Mouse (Mus musculus): ENCODE results near the gene 6030468B19Rik. TPM values are rescaled to one million over a fixed set of nuclear protein-coding genes. Genes with fewer than 3 reads are reported as not detected.
A peak's percentile ranks its signal among the peaks of the same experiment; 100 is the strongest.
"Not testable (repeated sequence)": the region's sequence is repeated elsewhere in the genome, so short reads cannot be mapped to it uniquely, and the experiment has no call there.

Gene 6030468B19Rik
- polyA plus RNA-seq, 1 experiment from 2014 or later = 0.24 TPM

DNA sequence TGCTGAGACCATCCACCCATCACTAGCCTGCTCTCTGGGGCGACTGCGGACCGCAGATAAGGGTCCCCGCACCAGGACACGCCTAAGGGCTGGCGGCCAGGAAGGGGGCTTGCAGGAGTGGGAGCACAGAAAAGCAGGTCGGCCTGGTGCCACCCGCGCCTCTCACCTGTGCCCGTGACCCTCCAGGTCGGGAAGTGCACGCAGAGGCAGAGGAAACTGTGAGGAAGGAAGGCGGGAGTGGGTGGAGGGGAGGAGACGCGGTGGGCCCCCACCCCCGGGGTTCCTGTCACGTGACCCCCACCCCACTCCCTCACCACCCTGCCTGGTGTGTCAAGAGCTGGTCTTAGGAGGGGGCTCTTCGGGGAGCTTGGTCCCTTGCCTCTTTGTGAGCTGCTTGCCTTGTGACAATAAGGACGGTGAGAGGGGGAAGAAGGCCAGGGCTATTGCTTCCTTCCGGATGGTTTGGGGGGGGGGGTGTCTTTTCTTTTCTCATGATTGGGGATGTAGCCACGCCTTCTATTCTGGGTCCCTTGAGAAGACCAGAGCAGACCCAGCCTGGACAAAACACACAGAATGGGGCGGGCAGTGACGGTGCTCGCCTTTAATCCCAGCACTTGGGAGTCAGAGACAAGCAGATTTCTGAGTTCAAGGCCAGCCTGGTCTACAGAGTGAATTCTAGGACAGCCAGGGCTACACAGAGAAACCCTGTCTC lies 15.3 kb upstream of the 6030468B19Rik start, which contains the start of the genes Tmc8 and Tmc6:
Gene Tmc8, plus strand, starts transcription at position 84 of the 712 bp plus-strand sequence.
Gene Tmc6, minus strand, starts transcription at position 206 of the 712 bp plus-strand sequence.
- H3K9me3 ChIP-seq (ENCODE audit: control insufficient read depth, low read length) = no peaks in the 10 kb centered on the region
- H3K4me2 ChIP-seq (replicated peaks) = peak within 1 kb of the TSS; percentile 54
- peaks cover 38% of the 10 kb centered on the region for H3K27me3 ChIP-seq (ENCODE audit: control insufficient read depth, insufficient read depth, low read length)
- no peaks in the 10 kb centered on the region for H3K36me3 ChIP-seq (replicated peaks; ENCODE audit: control insufficient read depth, insufficient read depth)
- WGBS = 42% methylated on average over 24 of the region's 24 CpGs
- H3K9ac ChIP-seq = peak within 1 kb of the TSS; percentile 24
- H3K4me3 ChIP-seq (replicated peaks; ENCODE audit: low read length) = peak within 1 kb of the TSS; percentile 24
- H3K4me1 ChIP-seq (replicated peaks; ENCODE audit: control insufficient read depth, insufficient read depth, low read length) = peaks cover 27% of the 10 kb centered on the region
- DNase-seq (ENCODE audit: low spot score) (no peak), ATAC-seq (ENCODE audit: low FRiP score) (no peak)
- H3K27ac ChIP-seq = peak within 1 kb of the TSS; percentile 12; the same call in 1 of the 2 replicates

GRCm38 (mm10) chr11:117782705-117783034 lies 14.8 kb upstream of the 6030468B19Rik start:
- Histone ChIP-seq H3K27ac (no peak overlapping the region), H3K4me1 (replicated peaks; ENCODE audit: control insufficient read depth, insufficient read depth, low read length) (peaks cover 27% of the 10 kb centered on the region), H3K4me3 (replicated peaks; ENCODE audit: low read length) (peak overlapping the region; percentile 19), H3K27me3 (ENCODE audit: control insufficient read depth, insufficient read depth, low read length) (peaks cover 38% of the 10 kb centered on the region), H3K4me2 (replicated peaks) (peak overlapping the region; percentile 51), H3K9me3 (ENCODE audit: control insufficient read depth, low read length) (no peaks in the 10 kb centered on the region), H3K36me3 (replicated peaks; ENCODE audit: control insufficient read depth, insufficient read depth) (no peaks in the 10 kb centered on the region), H3K9ac (peak overlapping the region; percentile 24)
- no peak for DNase-seq (ENCODE audit: low spot score)
- 59% methylated on average over 9 of the region's 9 CpGs for WGBS
- ATAC-seq (ENCODE audit: low FRiP score) = no peak

GRCm38 (mm10) chr11:117783089-117783488 lies 14.4 kb upstream of the 6030468B19Rik start:
- Histone ChIP-seq H3K4me2 (replicated peaks) (peak overlapping the region; percentile 51), H3K9me3 (ENCODE audit: control insufficient read depth, low read length) (no peaks in the 10 kb centered on the region), H3K4me1 (replicated peaks; ENCODE audit: control insufficient read depth, insufficient read depth, low read length) (peaks cover 27% of the 10 kb centered on the region), H3K27me3 (ENCODE audit: control insufficient read depth, insufficient read depth, low read length) (peaks cover 38% of the 10 kb centered on the region), H3K27ac (no peak overlapping the region), H3K36me3 (replicated peaks; ENCODE audit: control insufficient read depth, insufficient read depth) (no peaks in the 10 kb centered on the region), H3K4me3 (replicated peaks; ENCODE audit: low read length) (peak overlapping the region; percentile 19), H3K9ac (peak overlapping the region; percentile 24)
- DNase-seq (ENCODE audit: low spot score) (peak; percentile 64), ATAC-seq (ENCODE audit: low FRiP score) (no peak)
- 6% methylated on average over 28 of the region's 31 CpGs for WGBS

DNA sequence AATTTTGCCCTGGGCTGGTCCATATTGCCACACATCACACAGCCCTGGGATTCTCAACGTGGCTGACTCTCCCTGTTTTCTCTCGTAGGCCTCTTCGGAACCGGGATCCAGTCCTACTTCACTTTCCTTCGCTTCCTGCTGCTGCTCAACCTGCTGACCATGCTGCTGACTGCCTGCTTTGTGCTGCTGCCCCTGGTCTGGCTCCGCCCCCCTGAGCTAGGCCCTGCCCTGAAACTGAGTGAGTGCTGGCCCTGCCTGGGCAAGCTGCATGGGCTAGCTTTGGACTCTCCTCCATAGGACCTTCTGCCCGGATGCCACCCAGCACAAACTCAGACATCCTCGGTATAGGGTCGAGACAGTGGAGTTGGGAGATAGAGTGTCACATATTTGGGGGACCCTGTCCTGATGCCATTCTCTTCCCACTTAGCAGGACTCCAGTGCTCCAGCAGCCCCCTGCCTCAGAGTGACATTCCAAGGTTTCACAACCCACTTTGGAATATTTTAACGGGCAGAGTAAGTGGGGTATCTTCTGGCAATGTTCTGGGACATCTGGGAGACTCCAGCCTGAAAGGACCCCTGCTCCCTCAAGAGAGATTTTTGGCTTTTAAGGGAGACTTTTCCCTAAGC lies 13.7 kb upstream of the 6030468B19Rik start:
- Histone ChIP-seq H3K36me3 (replicated peaks; ENCODE audit: control insufficient read depth, insufficient read depth) (no peaks in the 10 kb centered on the region), H3K4me1 (replicated peaks; ENCODE audit: control insufficient read depth, insufficient read depth, low read length) (peaks cover 27% of the 10 kb centered on the region), H3K4me2 (replicated peaks) (peak overlapping the region; percentile 51), H3K9me3 (ENCODE audit: control insufficient read depth, low read length) (no peaks in the 10 kb centered on the region), H3K9ac (peak overlapping the region; percentile 24), H3K4me3 (replicated peaks; ENCODE audit: low read length) (peak overlapping the region; percentile 19; the same call in 1 of the 2 replicates), H3K27me3 (ENCODE audit: control insufficient read depth, insufficient read depth, low read length) (peaks cover 38% of the 10 kb centered on the region), H3K27ac (no peak overlapping the region)
- WGBS = 36% methylated on average over 10 of the region's 10 CpGs
- DNase-seq (ENCODE audit: low spot score) (no peak), ATAC-seq (ENCODE audit: low FRiP score) (no peak)

DNA sequence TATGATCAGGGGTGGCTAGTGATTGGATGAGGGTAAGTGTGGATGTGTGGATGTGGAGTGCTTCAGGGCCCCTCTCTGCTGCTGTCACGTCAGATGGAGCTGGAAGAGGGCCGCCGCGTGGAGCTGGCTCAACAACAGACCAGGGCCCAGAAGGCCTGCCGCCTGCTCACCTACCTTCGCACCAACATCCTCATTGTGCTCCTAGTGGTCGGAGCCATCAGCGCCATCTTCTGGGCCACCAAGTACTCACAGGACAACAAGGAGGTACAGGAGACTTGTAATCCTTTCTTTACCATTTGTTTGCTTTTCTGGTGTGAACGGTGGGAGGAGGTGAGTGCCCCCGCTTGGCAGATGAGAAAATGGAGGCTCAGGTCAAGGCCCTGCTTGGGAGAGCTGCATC lies 11.2 kb upstream of the 6030468B19Rik start:
- DNase-seq (ENCODE audit: low spot score) = no peak
- Histone ChIP-seq H3K27ac (no peak overlapping the region), H3K9me3 (ENCODE audit: control insufficient read depth, low read length) (no peaks in the 10 kb centered on the region), H3K4me1 (replicated peaks; ENCODE audit: control insufficient read depth, insufficient read depth, low read length) (0 out of 2 replicates have a peak, but pooled peaks cover 7% of the 10 kb centered on the region), H3K4me3 (replicated peaks; ENCODE audit: low read length) (no peak overlapping the region), H3K27me3 (ENCODE audit: control insufficient read depth, insufficient read depth, low read length) (peaks cover 32% of the 10 kb centered on the region), H3K4me2 (replicated peaks) (no peak overlapping the region), H3K9ac (no peak overlapping the region), H3K36me3 (replicated peaks; ENCODE audit: control insufficient read depth, insufficient read depth) (no peaks in the 10 kb centered on the region)
- 4% methylated on average over 10 of the region's 10 CpGs for WGBS
- no peak for ATAC-seq (ENCODE audit: low FRiP score)

DNA sequence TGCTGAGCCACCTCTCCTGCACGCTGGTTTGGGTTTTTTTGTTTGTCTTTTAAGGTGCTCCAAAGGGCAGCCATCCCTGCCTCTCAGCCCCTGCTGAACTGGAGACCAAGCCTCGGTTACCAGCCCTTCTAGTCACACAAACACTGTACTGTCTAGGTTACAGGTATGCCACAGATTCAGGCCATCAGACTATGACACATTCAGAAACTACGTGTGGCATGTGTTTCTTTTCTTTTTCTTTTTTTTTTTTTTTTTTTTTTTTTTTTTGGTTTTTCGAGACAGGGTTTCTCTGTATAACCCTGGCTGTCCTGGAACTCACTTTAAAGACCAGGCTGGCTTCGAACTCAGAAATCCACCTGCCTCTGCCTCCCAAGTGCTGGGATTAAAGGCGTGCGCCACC lies 9.0 kb upstream of the 6030468B19Rik start:
- ATAC-seq (ENCODE audit: low FRiP score); H3K4me1 ChIP-seq (replicated peaks; ENCODE audit: control insufficient read depth, insufficient read depth, low read length); H3K9me3 ChIP-seq (ENCODE audit: control insufficient read depth, low read length); H3K9ac ChIP-seq; DNase-seq (ENCODE audit: low spot score); H3K4me3 ChIP-seq (replicated peaks; ENCODE audit: low read length); H3K36me3 ChIP-seq (replicated peaks; ENCODE audit: control insufficient read depth, insufficient read depth); H3K4me2 ChIP-seq (replicated peaks); H3K27ac ChIP-seq: not testable (repeated sequence)
- peaks cover 19% of the 10 kb centered on the region for H3K27me3 ChIP-seq (ENCODE audit: control insufficient read depth, insufficient read depth, low read length)
- 79% methylated on average over 7 of the region's 7 CpGs for WGBS

DNA sequence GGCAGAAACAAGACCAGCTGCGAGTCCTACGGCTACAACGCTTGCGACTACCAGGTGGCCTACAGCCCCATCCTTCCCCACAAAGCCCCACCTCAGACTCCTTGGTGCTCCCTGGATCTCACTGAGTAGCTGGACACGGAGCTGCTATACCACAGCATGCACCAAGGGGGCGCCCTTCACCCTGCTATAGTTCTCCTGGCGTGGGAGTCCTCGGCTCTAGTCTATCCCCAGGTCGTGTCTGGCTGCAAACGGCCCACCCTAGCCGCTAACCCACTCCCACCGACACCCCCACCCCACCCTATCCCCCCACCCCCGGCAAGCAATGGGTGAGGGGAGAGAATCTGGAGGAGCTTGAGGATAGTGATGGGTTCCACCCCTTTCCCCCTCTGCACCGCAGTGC lies 7.2 kb upstream of the 6030468B19Rik start:
- Histone ChIP-seq H3K27ac (no peak overlapping the region), H3K27me3 (ENCODE audit: control insufficient read depth, insufficient read depth, low read length) (peaks cover 9% of the 10 kb centered on the region), H3K4me3 (replicated peaks; ENCODE audit: low read length) (no peak overlapping the region), H3K4me1 (replicated peaks; ENCODE audit: control insufficient read depth, insufficient read depth, low read length) (no peaks in the 10 kb centered on the region), H3K4me2 (replicated peaks) (peak overlapping the region; percentile 19), H3K9me3 (ENCODE audit: control insufficient read depth, low read length) (no peaks in the 10 kb centered on the region), H3K36me3 (replicated peaks; ENCODE audit: control insufficient read depth, insufficient read depth) (no peaks in the 10 kb centered on the region), H3K9ac (no peak overlapping the region)
- 13% methylated on average over 14 of the region's 14 CpGs for WGBS
- ATAC-seq (ENCODE audit: low FRiP score) (no peak), DNase-seq (ENCODE audit: low spot score) (peak; percentile 64)

DNA sequence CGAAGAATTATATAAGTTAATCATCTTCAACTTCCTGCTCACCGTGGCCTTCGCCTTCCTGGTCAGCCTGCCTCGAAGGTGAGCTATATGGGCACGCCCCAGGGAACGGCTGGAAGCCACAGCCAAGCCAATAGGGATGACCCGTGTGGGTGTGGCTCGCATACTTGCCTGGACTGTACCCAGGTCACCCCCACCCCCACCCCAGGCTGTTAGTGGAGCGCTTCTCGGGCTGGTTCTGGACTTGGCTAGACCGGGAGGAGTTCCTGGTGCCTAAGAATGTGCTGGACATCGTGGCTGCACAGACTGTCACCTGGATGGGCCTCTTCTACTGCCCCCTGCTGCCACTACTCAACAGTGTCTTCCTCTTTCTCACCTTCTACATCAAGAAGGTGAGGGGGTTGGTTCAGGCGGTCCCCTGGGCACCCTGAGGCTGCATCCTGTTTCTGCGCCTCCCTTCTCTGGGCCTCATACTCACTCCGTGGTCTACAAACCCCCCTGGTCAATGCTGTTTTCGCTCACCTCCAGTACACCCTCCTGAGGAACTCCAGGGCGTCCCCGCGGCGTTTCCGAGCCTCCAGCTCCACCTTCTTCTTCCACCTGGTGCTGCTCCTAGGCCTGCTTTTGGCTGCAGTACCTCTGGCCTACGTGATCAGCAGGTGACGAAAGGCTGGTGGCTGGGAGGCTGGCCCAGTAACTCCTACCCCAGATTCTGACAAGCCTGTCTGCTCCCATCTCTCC lies 6.6 kb upstream of the 6030468B19Rik start:
- Histone ChIP-seq H3K9ac (no peak overlapping the region), H3K36me3 (replicated peaks; ENCODE audit: control insufficient read depth, insufficient read depth) (no peaks in the 10 kb centered on the region), H3K27ac (no peak overlapping the region), H3K27me3 (ENCODE audit: control insufficient read depth, insufficient read depth, low read length) (peaks cover 9% of the 10 kb centered on the region), H3K9me3 (ENCODE audit: control insufficient read depth, low read length) (no peaks in the 10 kb centered on the region), H3K4me2 (replicated peaks) (peak overlapping the region; percentile 19), H3K4me3 (replicated peaks; ENCODE audit: low read length) (no peak overlapping the region), H3K4me1 (replicated peaks; ENCODE audit: control insufficient read depth, insufficient read depth, low read length) (no peaks in the 10 kb centered on the region)
- ATAC-seq (ENCODE audit: low FRiP score) = no peak
- no peak for DNase-seq (ENCODE audit: low spot score)
- 36% methylated on average over 23 of the region's 23 CpGs for WGBS

- H3K9ac ChIP-seq = no peak overlapping the region
- DNase-seq (ENCODE audit: low spot score) (no peak), ATAC-seq (ENCODE audit: low FRiP score) (no peak)
- no peaks in the 10 kb centered on the region for H3K36me3 ChIP-seq (replicated peaks; ENCODE audit: control insufficient read depth, insufficient read depth)
- no peaks in the 10 kb centered on the region for H3K9me3 ChIP-seq (ENCODE audit: control insufficient read depth, low read length)
- H3K27me3 ChIP-seq (ENCODE audit: control insufficient read depth, insufficient read depth, low read length) = peaks cover 9% of the 10 kb centered on the region
- 85% methylated on average over 9 of the region's 9 CpGs for WGBS
- no peak overlapping the region for H3K4me3 ChIP-seq (replicated peaks; ENCODE audit: low read length)
- H3K4me1 ChIP-seq (replicated peaks; ENCODE audit: control insufficient read depth, insufficient read depth, low read length) = no peaks in the 10 kb centered on the region
- no peak overlapping the region for H3K4me2 ChIP-seq (replicated peaks)
- no peak overlapping the region for H3K27ac ChIP-seq
These were observed 6.1 kb upstream of the 6030468B19Rik start for GRCm38 (mm10) chr11:117791441-117791761.
